Mouse (Mus musculus) layer of hippocampus, adult 8-10 months (tissue): ENCODE measurements around the gene Ccdc85c. TPM values are rescaled to one million over a fixed set of nuclear protein-coding genes. Genes with fewer than 3 reads are reported as not detected.

ENCODE experiments used
- DNase-seq, 2 experiments: peaks; one replicate each; pipeline ENCODE4 v3.0.0; 2022; ENCODE audit warnings: low spot score in 2 of 2
- total RNA-seq, 4 experiments: library from RNA; stranded (reverse); gene quantifications; 2 replicates each; pipeline ENCODE4 v1.2.4; 2022

Gene Ccdc85c
- total RNA-seq, 4 experiments from 2014 or later = 56.3 to 67.6 (median 63.0) TPM

DNA sequence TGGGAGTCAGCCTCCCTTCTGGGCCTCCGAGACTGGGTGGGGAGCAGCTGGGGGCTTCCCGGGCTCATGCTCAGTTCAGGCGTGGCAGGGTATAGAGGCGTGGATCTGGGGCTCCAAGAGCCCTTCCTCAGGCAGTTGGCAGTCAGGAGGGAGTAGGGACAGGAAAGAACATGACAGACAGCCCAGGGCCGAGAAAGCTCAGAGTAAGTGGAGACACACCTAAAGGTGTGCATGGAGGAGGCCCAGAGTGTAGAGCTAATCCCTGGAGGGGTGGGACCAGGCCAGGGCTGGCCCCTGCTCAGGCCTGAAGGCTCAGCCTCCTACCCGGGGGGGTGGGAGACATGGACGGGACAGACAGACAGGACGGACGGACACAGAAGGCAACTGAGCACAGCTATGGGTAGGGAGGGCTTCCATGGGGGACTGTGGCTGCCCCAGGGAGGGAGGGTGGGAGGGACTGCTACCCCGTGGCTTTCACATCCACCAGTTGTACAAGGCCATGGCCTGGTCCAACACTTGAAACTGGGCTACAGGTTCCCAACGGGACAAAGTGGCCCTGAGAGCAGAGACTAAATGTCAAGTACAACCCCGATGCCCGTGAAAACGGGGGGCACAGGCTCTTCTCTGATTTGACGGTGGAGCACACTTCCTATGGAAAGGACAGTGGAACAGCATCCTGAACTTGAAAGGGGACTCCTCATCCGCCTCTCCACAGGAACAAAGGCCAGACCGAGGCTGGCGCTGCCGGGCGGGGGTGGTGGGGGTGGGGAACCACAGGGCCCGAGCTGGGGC is 55.2 kb downstream of the Ccdc85c start:
- no peak for DNase-seq

DNA sequence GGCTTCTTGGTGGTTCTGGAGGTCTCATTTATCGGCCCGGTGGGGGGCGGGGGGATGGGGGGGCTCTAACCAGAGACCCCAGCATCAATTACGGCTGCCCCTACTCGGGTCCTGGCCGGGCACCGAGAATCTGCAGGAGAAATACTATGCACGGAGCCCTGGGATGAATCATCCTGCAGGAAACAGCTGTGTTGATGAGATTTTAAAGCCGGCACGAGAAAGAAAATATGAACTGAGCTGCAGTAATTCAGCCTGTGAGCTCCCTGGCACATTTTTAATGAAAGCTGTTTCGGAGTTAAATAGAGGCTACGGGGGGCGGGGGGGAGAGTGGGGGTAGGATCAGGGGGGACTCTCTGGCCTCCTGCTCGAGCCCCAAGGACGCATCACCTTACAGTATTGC is 56.1 kb downstream of the Ccdc85c start:
- DNase-seq = no peak

DNA sequence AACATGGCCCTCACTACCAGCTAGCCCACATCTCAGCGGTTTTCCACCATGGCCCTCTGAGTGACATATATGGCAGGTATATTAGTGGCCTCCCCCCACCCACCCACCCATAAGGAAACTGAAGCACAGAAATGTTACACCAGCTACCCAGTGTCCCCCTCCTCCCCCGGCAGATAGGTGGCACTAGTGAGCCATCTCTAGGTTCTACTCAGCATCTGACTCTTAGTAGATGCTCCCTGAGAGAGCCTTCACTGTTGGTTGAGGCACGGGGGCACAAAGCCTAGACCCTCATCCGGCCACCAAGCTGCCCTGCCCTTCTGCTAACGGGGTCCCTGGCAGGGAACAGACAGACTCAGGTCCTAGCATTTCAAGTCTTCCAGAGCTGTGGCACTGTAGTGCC is 57.7 kb downstream of the Ccdc85c start:
- DNase-seq = peak in 1 of 2 experiments; percentile 58

DNA sequence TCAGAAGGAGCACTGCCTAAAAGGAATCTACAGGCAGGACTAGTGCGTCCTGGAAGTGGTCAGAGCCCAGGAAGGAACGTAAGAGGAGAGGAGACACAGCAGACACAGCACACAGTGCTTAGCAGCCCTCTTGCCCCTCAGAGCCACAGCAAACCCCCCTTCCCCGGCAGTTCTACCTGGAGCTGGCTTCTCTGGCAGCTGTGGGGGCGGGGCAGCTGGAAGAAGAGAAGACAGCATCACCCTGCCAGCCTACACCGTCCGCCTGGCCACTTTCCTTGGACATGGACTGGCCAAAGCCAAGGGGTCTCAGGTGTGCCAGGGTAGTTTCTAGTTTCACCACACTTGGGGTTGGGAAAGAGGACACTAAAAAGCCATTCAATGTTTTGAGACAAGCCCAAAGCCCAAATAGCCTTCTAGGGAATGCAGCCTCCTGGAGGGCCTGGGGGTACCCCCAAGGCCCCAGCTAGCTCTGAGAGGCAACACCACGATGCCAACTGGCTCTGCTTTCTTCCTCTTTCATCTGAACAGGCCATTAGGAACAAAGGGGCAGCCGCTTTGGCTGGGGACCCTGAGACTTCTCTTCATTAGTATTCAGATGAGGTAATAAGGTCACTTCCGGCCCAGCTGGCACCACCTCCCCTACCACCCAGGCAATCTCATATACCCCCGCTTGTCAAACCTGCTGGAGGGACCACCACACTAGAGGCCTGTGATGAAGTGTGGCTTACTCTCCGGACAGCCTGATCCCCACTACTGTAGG is 58.4 kb downstream of the Ccdc85c start:
- no peak for DNase-seq

DNA sequence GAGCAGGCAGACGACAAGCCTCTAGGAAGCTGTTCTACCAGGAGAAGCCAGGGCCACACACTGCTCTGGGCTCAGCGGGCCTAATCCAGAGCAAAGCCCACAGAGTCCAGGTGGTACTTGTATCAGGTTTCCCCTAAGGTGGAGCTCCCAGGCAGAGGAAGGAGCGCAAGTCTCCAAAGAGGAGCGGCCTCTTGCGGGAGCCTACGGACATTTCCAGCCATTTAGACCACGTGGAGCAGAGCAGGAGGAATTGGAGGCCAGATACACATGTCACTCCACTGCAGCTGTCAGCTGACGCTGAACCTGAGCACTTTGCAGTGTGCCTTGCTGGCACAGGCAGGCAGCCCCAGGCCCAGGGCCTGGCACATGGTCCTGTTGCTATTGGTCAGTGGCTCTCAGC is 60.1 kb downstream of the Ccdc85c start:
- DNase-seq = no peak

DNA sequence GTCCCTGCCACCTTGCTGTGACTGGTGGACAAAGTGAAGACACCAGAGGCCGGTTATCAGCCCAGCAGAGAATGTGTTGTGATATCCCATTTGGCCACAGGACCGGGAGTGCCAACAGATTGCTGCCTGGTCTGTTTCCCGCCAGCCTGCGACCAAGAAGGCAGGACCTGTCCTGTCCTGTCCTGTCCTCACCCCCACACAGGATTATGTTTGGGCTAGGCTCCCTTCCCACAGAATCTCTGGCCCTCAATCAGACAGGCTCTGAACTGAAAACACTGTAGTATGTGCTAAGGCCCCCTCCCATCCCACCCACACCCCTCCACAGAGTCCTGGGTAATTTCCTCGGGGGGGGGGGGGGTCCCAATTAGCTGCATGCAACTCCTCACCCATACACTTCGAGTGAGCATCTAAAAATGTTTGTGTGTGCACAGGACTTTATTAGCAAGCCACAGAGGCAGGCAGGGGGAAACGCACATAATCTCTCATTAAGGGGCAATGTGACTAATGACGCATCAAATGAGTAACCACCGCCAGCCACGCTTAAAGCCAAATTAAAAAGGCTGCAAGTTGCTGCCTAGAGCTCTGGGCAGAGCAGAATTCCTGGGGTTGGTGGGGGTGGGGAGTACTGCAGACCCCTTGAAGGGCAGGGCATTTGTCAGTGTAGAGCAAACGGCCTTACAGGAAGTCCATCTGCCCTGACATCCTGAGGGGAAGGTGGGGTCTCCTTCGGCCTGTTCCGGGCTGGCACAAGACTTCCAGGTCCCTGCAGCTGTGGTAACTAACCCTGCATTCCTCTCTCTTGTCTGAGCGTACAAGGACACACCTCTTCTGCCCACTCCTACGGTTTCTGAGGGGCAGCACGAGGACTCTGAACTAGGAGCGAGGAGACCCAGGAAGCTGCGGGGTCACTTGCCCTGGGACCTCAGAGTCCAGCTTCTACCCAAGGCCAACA is 61.9 kb downstream of the Ccdc85c start:
- no peak for DNase-seq

DNA sequence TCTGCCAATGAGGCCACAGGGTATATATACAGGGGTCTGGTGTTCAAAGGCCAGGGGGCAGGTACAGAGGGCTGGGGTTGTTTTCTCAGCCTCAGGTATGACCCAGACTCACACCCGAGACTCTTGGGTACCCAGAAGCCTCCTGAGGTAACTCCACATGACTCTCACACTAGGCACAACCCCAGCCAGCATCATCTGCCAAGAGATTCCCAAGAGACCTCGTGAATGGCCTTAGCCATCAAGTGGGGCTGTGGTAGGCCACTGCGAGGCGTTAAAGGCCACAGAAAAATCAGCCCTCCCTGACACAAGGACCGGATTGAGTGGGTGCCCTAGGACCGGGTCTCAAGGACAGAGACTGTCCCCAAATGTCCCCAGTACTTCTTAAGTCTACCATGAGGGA is 62.7 kb downstream of the Ccdc85c start:
- no peak for DNase-seq

DNA sequence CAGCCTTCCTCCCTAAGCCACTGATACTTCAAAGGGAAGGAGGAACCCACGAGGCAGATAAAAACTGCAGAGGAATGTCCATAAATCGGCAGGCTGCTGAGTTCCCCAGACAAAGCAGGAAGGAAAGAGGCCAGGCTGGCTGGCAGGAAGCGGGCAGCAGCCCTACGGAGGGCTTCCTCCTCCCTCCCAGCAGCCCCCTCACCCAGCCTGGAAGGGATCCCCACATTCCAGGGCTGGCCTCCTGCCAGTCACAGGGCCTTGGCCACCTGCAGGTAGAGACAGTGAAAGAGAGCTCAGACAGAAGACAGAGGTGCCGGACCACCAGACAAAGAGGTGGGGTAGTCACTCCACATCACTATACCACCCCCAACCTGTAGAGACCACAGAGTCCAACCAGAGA is 63.2 kb downstream of the Ccdc85c start:
- no peak for DNase-seq

DNA sequence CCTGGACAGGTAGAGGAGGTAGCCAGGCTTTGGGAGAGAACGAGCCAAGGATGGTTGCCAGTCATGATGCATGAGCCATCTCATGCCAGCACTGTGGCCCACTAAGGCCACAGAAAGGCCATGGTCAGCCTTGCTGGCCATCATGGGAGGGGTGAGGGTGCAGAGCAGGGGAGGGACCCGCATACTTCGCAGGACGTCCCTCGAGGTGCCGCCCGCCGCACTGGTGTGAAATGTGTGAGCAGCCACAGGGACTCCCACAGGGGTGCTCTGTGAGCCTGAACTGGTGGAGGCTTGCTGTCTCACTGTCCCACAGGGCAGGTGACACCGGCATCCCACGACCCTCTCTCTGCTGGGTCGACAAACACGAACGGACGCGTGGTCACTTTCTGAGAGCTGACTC is 64.6 kb downstream of the Ccdc85c start:
- no peak for DNase-seq

DNA sequence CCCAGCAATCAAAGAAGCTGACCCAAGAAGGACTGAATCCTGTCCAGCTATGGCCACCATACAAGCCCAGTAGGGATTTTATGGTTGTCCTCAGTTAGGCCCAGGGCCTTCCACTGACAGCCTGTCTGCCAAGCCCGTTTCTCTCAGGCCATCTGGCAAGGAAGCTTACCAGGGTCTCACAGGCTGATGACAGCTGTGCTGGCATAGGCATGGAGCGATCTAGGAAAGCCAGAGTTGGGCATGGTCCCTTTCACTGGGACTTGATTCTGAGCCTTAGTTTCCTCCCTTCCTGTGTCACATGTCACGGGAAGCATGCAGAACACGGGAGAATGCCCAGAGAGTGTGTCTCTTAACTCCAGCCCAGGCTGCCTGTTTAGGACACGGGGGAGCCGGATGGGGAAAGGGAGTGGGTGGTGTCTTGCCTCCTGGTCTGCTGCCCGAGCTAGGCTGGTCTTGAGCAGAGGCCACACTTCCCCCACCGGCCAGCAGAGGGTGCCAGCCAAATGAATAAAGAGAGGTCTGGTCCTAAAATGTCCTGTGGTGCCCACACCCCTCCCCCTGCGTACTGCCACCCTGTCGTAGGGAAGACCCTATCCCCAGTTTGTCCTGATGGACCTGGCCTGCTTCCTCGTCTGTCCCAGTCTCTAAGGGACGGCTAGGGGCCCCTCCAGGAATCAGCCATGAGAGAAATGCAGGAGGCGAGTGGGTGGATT is 66.3 kb downstream of the Ccdc85c start:
- peak in 1 of 2 experiments; percentile 71 for DNase-seq

DNA sequence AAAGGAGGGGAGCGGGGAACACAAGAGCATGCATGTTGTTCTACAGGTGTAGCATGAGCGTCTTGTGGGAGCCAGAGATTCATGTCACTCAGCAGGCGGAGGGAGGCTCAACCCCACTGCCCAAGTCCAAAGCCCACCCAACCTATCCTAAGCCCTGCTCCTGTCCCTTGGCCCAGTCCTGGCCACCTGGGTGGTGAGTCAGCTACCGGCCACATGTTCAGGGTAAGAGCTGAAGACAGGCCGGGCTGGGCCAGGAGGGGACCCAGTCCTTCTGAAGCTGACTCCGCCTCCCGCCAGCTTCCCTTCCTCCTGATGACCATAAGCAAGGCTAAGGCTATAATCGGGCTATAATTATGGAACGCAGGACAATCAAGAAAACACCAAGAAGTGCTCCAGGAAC is 67.0 kb downstream of the Ccdc85c start:
- DNase-seq = no peak

DNA sequence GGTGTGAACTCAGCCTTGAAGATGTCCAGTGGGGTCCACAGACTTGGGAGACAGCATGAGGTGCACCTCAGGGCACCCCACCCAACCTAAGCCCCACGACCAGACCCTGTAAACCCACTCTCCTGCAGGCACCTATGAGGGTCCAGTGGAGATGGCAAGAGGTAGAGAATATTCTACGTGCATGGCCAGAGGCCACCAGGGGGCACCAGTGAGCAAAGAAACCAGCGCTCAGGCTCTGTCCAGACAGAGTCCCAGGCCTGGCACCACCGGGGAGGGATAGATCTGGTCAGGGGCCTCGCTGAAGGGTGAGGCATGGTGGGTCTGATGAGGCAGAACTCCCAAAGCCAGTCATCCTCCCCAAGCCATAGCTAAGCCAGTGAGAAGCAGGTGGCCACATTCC is 68.6 kb downstream of the Ccdc85c start:
- DNase-seq = peak; percentile 58 to 76

DNA sequence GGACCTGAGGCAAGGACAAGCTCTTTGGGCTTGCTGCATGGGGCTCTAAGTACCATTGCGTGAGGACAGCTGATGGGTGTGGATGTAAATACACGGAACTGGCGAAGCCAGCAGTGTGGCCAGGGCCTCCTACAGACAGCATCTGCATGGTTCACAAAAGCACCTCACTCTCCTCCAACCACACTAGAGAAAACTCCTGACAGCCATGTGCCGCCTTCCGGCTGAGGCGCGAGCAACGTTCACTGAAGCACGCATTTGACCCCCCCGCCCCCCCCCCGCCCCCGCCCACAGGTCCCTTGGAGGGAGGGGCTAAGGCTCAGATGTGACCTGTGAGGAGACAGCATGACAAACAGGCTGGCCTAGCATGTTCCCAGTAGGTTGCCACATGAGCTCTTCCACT is 70.2 kb downstream of the Ccdc85c start:
- no peak for DNase-seq

DNA sequence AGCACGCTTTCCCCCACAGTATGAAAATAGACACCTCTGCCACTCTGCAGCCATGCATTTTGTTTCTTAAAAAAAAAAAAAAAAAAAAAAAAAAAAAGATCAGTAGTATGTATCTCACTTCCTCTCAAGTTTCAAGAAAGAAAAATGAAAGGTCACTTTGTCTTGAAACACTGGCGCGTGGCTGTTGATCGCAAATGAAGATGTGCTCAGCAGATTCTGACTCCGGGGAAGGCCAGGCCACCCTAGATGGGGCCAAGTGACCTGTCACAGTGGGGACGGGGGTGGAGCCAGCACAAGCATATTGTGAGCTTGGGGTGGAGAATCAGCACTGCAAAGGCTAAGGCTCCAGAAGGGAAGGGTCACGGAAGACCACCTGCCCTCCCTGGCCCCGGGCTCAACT is 71.3 kb downstream of the Ccdc85c start:
- DNase-seq = no peak

DNA sequence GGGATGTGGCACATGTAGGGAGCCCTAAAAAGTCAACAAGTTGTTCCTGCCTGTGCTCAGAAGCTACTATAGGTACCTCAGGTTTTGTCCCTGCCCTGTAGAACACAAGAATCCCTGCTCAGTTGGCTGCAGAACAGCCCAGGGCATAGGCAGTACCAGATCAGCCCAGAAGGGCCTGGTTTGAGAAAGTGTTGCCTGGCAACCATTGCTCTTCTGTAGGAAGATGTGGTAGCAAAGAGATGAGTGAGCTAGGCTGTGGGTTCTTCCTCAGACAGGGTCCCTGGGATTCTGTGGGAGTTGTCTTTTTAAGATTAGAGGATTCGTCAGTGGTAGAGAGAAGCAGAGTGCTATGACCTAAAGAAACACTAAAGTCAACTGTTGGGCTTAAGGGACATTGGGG is 75.1 kb downstream of the Ccdc85c start:
- DNase-seq = no peak

DNA sequence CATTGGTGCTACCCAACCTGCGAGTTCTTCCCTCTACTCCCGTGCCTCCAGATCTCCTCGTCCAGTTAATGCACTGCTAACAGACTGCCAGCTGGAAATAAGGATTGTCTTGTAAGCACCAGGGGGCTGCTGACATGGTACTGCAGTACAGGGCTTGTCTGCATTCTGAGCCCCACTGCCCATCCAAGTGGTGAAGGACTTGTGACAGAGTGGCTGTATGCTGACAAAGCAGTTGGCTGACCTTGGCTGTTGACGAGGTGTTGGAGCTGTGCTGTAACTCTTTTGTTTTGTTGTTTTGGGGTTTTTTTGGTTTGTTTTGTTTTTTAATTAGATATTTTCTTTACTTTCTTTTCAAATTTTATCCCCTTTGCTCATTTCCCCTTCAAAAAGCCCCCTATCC is 76.8 kb downstream of the Ccdc85c start:
- no peak for DNase-seq

DNA sequence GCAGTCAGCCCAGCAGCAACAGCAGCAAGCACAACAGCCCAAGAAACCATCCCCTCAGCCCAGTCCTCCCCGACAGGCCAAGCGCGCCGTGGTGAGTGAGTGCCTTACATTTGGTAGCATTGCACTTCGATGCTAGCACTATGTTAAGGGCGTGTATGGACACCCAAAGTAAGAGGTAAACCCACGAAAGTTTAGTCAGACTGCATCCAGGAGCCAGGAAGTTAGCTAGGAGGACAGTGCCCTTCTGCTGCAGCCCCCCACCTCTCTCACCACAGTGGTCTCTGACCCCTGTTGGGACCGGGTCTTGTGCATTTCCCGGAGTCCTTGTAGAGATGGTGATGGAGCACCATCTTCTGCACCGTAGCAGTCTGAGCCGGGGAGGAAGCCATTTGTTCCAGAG is 79.5 kb downstream of the Ccdc85c start:
- DNase-seq = no peak

DNA sequence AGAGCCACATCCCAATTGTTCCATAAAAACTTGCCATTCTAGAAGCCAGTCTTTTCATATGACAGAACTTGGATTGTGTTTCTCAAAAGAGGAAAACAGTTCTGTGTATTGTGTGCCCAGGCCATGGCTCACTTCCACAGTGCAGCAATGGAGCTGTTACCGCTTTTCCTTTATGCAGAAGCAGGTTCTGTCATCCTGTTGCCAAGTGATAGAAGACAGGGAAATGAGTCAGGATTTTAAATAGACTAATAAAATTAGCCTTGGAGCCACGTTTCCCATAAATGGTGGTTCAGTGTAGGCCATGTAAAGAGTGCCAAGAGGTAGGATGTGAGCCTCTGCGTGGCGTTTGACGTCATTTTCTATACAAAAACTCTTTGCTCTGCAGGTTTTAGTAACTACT is 81.3 kb downstream of the Ccdc85c start:
- peak in 1 of 2 experiments; percentile 56 for DNase-seq

DNA sequence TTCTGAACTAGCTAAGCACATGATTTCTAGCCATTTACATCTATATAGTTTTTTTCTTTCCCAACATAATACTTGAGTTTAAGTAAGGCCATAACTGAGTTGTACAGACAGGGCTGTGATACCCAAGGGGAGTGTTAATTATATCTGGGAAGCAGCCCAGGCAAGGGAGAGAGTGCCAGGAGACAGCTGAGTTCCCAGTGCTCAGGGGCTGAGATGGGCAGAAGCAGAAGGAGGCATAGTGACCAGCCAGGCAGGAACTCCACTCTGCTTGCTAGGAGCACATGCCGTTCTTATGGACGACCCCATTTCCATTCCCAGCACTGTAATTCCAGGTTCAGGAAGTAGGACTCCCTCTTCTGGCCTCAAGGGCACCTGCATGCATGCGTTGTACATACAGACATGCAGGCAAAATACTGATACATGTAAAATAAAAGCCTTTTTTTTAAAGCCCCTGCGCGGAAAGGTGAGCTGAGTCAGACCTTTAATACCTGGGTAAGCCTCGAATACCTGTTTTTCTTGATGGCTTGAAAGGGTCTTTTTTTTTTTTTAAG is 87.6 kb downstream of the Ccdc85c start:
- no peak for DNase-seq

DNA sequence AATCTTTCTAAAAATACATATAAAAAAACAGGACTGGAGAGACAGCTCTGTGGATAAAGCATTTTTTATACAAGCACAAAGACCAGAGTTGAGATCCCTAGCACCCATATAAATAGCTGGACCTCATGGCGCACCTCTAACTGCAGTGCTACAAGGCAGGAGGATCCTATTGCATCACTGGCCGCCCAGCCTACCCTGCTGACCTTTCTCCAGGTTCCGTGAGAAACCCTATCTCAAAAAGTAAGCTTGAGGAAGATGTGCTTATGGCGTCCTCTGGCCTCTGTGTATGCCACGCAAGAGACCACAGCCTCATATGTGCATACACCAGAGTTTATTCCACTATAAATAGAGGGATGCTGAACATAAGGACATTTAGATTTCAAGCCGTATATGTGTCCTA is 93.5 kb downstream of the Ccdc85c start:
- no peak for DNase-seq
